Mouse (Mus musculus) cerebellum, adult 2 months (tissue): ENCODE data around the gene Cdh3.

Experiments
- CTCF ChIP-seq: fragments of 200-500 bp; IDR thresholded peaks from 2 replicates; pipeline ENCODE4 v1.5.1; 2011; ENCODE audit warnings: low read depth, mild to moderate bottlenecking, control low read depth, low read length, moderate library complexity, borderline replicate concordance; ENCODE audit not compliant: insufficient read depth
- POLR2A ChIP-seq: fragments of 200-500 bp; IDR thresholded peaks from 2 replicates; pipeline ENCODE4 v1.6.1; 2011; ENCODE audit warnings: low read length, control low read depth, borderline replicate concordance; ENCODE audit not compliant: insufficient read depth

DNA sequence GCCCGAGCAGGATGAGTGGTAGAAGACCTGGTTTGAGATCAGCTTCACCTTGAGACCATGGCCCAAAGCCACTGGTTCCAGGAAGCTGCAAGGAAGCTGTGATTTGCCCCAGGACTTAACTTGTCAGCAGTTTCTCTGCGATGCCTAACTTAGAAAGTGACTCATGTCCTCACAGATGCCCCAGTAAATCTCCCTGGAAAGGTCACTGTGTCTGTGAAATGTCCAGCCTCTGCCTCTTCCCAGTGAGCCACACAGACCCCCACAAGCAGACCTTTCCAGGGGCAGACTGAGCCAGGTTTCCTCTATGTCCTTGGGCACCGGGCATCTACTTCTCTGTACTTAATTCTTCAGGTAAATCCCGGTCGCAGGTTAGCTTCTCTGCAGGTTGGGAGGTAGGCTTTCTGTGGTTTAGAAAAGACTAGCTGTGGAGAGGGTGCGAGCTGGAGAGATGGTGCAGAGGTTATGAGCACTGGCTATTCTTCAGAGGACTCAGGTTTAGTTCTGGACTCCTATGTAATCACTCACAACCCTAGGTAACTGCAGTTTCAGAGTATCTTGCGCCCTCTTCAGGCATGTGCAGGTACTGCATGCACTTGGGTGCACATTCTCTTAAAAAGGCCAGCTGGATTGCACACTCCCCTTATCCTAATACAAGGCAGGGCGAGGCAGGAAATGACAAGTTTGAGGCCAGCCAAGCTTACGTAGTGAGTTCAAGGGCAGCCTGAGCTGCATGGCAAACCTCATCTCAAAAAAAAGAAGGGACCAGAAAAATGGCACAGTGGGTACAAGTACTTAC is 16.7 kb downstream of the Cdh3 start:
- TF ChIP-seq CTCF (no peak), POLR2A (no peak)
